Mouse (Mus musculus): ENCODE measurements around the gene Vipr1.
"Not testable (repeated sequence)": the region's sequence is repeated elsewhere in the genome, so short reads cannot be mapped to it uniquely, and the experiment has no call there.

The Vipr1 gene

GRCm38 (mm10) chr9:121642401-121643181, at the start of gene Vipr1:
TSS of gene Vipr1 (plus strand) at chr9:121642716.
- DNase-seq, result peak; percentile 75

- peak; percentile 33 for DNase-seq
Measured at GRCm38 (mm10) chr9:121592948-121593550, 49.5 kb upstream of the Vipr1 start.

GRCm38 (mm10) chr9:121593768-121594167, 48.7 kb upstream of the Vipr1 start:
- DNase-seq, result not testable (repeated sequence)

- no peak for DNase-seq
Measured at GRCm38 (mm10) chr9:121594771-121595170, 47.7 kb upstream of the Vipr1 start.

GRCm38 (mm10) chr9:121598106-121598505, 44.4 kb upstream of the Vipr1 start:
- DNase-seq, result no peak

GRCm38 (mm10) chr9:121599551-121599950, 43.0 kb upstream of the Vipr1 start:
- DNase-seq, result no peak

GRCm38 (mm10) chr9:121600201-121600860, 42.2 kb upstream of the Vipr1 start:
- DNase-seq, result no peak

- peak; percentile 59 for DNase-seq
Measured at GRCm38 (mm10) chr9:121600861-121601427, 41.6 kb upstream of the Vipr1 start.

GRCm38 (mm10) chr9:121602381-121602780, 40.1 kb upstream of the Vipr1 start:
- peak; percentile 46 for DNase-seq

- DNase-seq, result peak; percentile 87
Measured at GRCm38 (mm10) chr9:121605414-121606278, 36.9 kb upstream of the Vipr1 start.

GRCm38 (mm10) chr9:121606498-121607096, 35.9 kb upstream of the Vipr1 start:
- no peak for DNase-seq

GRCm38 (mm10) chr9:121609381-121609780, 33.1 kb upstream of the Vipr1 start:
- DNase-seq, result no peak

- DNase-seq, result no peak
Measured at GRCm38 (mm10) chr9:121613192-121613591, 29.3 kb upstream of the Vipr1 start.

GRCm38 (mm10) chr9:121614241-121614757, 28.2 kb upstream of the Vipr1 start:
- DNase-seq, result no peak

GRCm38 (mm10) chr9:121616471-121616870, 26.0 kb upstream of the Vipr1 start:
- no peak for DNase-seq

- no peak for DNase-seq
Measured at GRCm38 (mm10) chr9:121619441-121619840, 23.1 kb upstream of the Vipr1 start.

GRCm38 (mm10) chr9:121623235-121623634, 19.3 kb upstream of the Vipr1 start:
- DNase-seq, result no peak

- DNase-seq, result no peak
Measured at GRCm38 (mm10) chr9:121624920-121625319, 17.6 kb upstream of the Vipr1 start.

- no peak for DNase-seq
Measured at GRCm38 (mm10) chr9:121630627-121631026, 11.9 kb upstream of the Vipr1 start.

- no peak for DNase-seq
Measured at GRCm38 (mm10) chr9:121631946-121632345, 10.6 kb upstream of the Vipr1 start.

- no peak for DNase-seq
Measured at GRCm38 (mm10) chr9:121632891-121633290, 9.6 kb upstream of the Vipr1 start.

GRCm38 (mm10) chr9:121633306-121633705, 9.2 kb upstream of the Vipr1 start:
- DNase-seq, result no peak

Data from lung, postnatal 10 days (tissue).